Mouse (Mus musculus): Measurements from ENCODE around the gene Gm10283.
"Not testable (repeated sequence)": the region's sequence is repeated elsewhere in the genome, so short reads cannot be mapped to it uniquely, and the experiment has no call there.

The Gm10283 gene

GRCm38 (mm10) chr8:60503098-60503497 lies at the start of gene Gm10283:
Gene Gm10283, minus strand, starts transcription at chr8:60503198.
- DNase-seq (ENCODE audit: low spot score in 2 of 2): no peak

- no peak for DNase-seq (ENCODE audit: low spot score in 2 of 2)
These were observed 31.9 kb upstream of the Gm10283 start for GRCm38 (mm10) chr8:60534945-60535344.

DNA sequence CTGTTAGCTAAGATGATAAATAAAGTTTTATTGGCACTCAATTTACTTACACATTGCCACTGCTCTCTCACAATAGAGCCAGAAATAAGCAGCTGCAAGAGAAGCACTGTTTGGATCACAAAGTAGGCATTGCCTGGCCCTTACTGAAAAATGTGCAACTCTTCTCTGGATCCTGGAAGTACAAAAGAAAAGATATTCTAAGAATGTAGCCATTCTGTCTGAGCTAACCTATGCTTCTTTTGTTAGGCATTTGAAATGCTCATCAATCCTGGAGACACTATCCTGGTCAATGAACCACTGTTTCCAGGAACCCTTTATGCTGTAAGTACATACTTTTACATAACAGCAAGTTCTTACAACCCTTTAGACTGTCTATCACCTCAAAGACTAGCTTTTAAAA lies 15.3 kb upstream of the Gm10283 start:
- DNase-seq (ENCODE audit: low spot score in 2 of 2): no peak

DNA sequence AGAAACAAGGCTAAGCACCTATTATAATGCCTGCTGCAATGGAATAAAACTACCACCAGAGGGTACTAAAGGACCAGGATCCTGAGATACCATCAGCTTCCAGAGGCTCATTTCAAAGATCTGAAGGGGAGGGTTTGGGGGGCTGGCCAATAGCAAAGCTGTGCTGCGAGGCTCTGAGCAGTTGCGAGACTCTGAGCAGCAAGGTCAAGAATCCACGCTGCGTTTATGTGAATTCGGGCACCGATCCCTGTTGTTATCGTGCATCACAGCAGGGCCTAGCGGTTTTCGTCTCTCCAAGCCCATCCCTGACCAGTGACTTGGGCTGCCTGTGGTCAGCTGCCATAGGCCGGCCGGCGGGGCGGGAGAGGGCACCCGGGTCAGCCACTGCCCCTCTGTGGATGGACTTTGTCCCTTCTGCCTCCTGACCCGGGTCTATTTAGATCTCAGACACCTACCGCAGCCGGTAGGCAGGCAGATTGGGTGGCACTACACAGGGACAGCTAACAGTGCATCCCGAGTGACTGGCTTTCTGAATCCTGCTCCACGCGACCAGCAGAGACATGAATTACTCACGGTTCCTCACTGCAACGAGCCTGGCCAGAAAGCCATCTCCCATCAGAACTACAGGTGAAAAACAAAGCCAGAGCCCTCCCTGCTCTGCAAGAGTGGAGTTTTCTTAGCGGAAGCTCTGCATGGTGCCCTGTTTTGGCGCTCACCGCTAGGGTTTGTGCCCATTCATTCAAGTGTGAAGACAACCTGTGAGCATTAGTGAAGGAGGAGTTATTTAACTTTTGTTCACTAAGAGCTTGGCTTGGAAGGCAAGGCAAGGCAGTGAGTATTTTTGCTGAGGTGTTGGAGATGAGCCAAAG lies 2.9 kb upstream of the Gm10283 start, which contains the start of gene Aadat:
TSS of gene Aadat (plus strand) at position 280 of the 869 bp plus-strand sequence.
- no peak for DNase-seq (ENCODE audit: low spot score in 2 of 2)

- not testable (repeated sequence) for DNase-seq (ENCODE audit: low spot score in 2 of 2)
These were observed 8.0 kb downstream of the Gm10283 start for GRCm38 (mm10) chr8:60495046-60495445.

DNA sequence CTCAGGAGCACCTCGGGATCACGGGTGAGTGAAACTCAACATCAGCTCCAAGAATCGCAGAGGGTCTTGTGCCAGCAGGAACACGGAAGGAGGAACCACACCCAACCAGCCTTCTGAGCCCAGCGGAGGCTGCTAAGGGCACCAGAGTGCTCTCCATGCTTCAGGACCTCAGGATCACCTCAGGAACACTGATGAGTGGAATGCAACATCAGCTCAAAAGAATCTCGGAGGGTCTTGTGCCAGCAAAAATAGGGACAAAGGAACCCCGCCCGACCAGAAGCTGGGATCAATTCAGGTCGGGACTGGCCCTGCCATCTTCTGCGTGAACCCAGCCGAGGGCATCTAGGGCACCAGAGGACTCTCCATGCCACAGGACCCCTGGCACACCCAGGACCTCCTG lies 8.4 kb downstream of the Gm10283 start:
- no peak for DNase-seq (ENCODE audit: low spot score in 2 of 2)

GRCm38 (mm10) chr8:60492471-60492870 lies 10.5 kb downstream of the Gm10283 start:
- no peak for DNase-seq (ENCODE audit: low spot score in 2 of 2)

- no peak for DNase-seq (ENCODE audit: low spot score in 2 of 2)
These were observed 11.1 kb downstream of the Gm10283 start for GRCm38 (mm10) chr8:60491871-60492270.

DNA sequence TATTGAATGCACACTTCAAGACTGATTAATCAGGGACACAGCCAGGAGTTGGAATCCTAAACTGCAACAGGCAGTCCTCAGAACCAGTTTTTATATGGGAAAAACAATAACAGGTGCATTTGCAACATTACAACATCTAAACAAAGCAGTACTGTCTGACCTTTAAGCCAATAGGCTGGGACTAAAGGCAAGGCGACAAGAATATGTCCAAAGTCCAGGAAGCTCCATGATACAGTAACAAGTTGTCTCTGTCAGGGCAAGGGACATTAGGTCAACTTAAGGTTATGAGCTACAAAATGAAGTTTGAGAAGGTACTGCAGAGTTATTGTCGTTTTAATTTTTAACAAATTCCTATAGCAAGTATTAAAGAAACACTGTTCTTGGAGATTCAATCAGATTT lies 12.9 kb downstream of the Gm10283 start:
- no peak for DNase-seq (ENCODE audit: low spot score in 2 of 2)

DNA sequence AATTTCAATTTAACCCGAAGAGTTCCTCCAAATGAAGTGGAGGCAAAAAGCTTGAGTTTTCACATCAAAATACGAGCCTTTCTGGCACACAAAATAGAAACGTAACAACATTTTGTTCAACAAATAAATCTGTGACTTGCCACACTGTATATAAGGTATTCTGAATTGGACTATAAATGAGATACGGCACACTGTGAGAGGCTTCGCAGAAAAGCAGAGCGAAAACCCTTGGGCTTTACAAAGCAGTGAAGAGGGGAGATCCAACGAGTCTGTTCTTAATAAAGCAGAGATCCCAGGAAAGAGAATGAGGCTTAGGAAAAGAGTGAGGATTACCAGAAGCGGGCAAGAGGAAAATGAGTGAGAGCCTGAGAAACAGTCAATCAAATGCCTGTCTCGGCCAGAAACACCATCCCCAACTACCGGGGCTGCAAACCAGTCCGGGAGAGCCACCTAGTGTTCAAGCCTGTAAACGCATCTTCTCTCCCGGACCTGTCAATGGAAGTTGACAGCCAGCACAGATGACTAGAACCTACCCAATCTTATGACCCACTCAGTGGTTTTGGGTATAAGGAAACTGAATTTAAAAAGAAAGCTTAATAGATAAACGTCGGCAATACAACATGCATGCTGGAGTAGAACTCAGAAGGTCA lies 36.2 kb downstream of the Gm10283 start:
- no peak for DNase-seq (ENCODE audit: low spot score in 2 of 2)

GRCm38 (mm10) chr8:60449296-60449695 lies 53.7 kb downstream of the Gm10283 start:
- DNase-seq (ENCODE audit: low spot score in 2 of 2): no peak

DNA sequence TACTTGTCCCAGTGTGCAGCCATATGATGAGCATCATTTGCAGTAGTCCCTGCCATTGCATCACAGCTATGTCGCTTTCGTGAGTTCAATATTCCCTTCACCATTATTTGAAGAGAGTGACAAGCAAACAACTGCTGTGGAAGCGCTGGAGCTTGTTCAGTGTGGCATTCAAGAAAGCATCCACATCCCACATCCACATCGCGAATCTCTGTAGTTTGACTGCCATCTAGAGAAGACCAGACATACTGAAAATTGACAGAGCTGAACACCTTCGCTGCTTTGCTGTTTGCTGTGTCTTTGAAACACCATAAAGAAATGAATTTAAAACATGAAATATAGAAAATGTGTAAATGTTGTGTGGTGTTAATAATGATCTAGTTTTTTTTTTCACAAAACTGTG lies 58.0 kb downstream of the Gm10283 start:
- DNase-seq (ENCODE audit: low spot score in 2 of 2): no peak

- DNase-seq (ENCODE audit: low spot score in 2 of 2): no peak
These were observed 64.4 kb downstream of the Gm10283 start for GRCm38 (mm10) chr8:60438557-60438956.

DNA sequence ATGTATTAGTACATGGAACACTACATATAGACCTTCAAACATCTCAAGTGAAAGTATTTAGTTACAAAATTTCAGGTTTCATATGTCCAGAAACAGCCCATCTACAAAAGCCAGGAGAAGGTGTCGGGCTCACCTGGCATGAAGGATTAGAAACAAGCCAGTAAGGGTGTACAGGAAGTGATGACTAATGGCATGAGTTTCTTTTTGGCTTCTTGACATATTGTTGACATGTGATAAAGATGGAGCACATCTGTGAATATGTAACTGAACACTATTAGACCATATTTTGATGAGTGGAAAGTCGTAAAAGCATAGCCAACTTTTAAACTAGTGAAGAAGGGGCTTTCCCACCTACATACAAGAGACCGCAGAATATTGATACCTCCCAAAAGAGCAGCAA lies 66.1 kb downstream of the Gm10283 start:
- no peak for DNase-seq (ENCODE audit: low spot score in 2 of 2)

DNA sequence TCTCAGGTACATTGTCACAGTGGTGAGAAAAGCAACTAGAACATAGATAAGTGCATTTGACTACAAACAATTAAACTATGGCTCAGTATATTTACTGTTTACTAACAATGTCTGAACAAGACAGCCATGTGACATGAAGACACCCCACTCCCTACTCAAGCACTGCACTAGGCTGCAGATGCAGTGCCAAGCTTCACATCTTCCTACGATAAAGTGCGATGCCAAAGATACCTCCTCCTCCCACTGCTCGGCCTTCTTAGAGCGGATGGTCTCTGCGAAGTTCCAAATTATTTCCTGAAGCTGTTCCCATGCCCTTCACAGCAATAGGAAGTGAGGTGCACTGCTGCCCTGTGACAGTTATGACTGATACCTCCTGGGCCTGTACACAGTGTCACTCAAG lies 70.3 kb downstream of the Gm10283 start:
- DNase-seq (ENCODE audit: low spot score in 2 of 2): no peak

- no peak for DNase-seq (ENCODE audit: low spot score in 2 of 2)
These were observed 96.6 kb downstream of the Gm10283 start for GRCm38 (mm10) chr8:60406358-60406757.

DNA sequence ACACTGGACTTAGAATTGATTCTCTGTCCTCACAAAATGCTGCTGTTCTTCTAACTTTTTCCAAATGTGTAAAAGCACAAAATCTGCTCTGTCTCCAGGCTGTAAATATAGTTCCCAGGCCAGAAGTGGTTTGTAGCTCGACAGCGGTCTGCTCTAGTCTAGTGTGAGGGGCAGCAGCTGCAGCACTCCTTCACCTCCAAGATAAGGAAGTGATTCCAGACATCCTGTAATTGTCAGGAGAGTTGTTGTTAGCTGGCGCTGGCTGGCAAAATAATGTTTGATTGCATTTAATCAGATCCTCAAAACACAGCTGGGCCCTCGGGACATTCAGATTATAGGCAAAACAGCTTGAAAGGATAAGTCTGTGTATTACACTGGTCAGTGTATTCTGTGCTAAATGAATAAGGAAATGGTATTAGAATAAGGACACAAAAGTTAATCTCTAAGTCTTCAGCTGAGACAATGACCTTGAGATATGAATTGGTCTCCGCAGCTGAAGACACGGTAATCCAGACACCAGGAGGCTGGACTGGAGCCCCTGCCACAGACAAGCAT lies 97.9 kb downstream of the Gm10283 start:
- DNase-seq (ENCODE audit: low spot score in 2 of 2): no peak

GRCm38 (mm10) chr8:60393675-60394074 lies 109.3 kb downstream of the Gm10283 start:
- DNase-seq (ENCODE audit: low spot score in 2 of 2): no peak

- DNase-seq (ENCODE audit: low spot score in 2 of 2): no peak
These were observed 116.4 kb downstream of the Gm10283 start for GRCm38 (mm10) chr8:60386589-60386988.

Data from natural killer cell, adult 2 months (primary cell).